In the genomic region with DNA sequence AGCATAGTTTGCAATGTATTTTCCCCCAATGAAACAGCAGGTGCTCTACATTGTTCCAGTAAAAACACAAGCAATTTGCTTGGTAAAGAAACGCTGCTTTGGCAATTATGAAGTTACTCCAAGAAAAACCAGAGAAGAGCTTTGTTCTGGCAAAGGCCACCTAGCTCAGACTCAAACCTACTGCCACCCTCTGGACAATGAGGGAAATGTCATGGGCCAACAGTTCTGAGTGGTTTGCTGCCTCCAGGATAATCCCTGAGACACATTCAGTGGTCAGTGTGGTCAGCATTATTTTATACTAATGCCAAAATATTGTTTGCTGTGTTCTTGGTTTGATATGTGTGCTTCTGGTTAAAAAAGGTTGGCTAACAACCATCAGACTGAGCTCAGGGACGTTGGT, we compare ENCODE assay signal across 8 mouse cellular contexts. TPM values are rescaled to one million over a fixed set of nuclear protein-coding genes. Genes with fewer than 3 reads are reported as not detected.
A peak's percentile ranks its signal among the peaks of the same experiment; 100 is the strongest.
DNase-seq lines count a peak whose midpoint lies in the region; ATAC-seq and TF ChIP-seq lines count a peak whose summit lies in the region.

No protein-coding gene starts in this region.

- no peak overlapping the region for H3K27ac ChIP-seq in heart, adult 2 months
- H3K27ac ChIP-seq in stomach, postnatal 0 days (replicated peaks): no peak overlapping the region

- 46% methylated on average over 2 of the region's 2 CpGs for WGBS in heart, adult 2 months
- WGBS in stomach, postnatal 0 days: 44% methylated on average over 2 of the region's 2 CpGs

- H3K27me3 ChIP-seq in heart, adult 2 months (ENCODE audit: control insufficient read depth, insufficient read depth, low read length): no peaks in the 10 kb centered on the region
- H3K27me3 ChIP-seq in stomach, postnatal 0 days (ENCODE audit: control insufficient read depth, insufficient read depth, low read length): no peaks in the 10 kb centered on the region

- no peak overlapping the region for H3K9ac ChIP-seq in heart, adult 2 months (ENCODE audit: low read depth, low read length)
- no peak overlapping the region for H3K9ac ChIP-seq in stomach, postnatal 0 days (ENCODE audit: low read length)

- TF ChIP-seq CTCF in heart, adult 2 months (IDR thresholded peaks at IDR 0.05): peak; percentile 82
- TF ChIP-seq CTCF in stomach, postnatal 0 days (IDR thresholded peaks at IDR 0.05; ENCODE audit: low read depth): peak; percentile 84

- peak; percentile 27 for DNase-seq in heart, adult 2 months
- no peak for DNase-seq in heart, adult 11 months
- peak; percentile 49 for DNase-seq in A20 (ENCODE audit: low read depth, low spot score)
- peak; percentile 22 to 31 for DNase-seq in adrenal gland, adult 18-20 months (ENCODE audit: low spot score in 2 of 2)
- DNase-seq in embryo, embryonic 9.5 days (ENCODE audit: extremely low spot score): peak; percentile 12
- peak; percentile 61 for DNase-seq in kidney, postnatal 14 days
- DNase-seq in lung, postnatal 25 days (ENCODE audit: low spot score): peak; percentile 57
- DNase-seq in stomach, postnatal 0 days (ENCODE audit: low spot score): peak; percentile 50

- H3K79me2 ChIP-seq in heart, adult 2 months (replicated peaks; ENCODE audit: control insufficient read depth, insufficient read depth, low read length): no peaks in the 10 kb centered on the region

- TF ChIP-seq POLR2A in heart, adult 2 months (IDR thresholded peaks at IDR 0.05; ENCODE audit: insufficient read depth, low read depth, low read length): no peak

- H3K9me3 ChIP-seq in stomach, postnatal 0 days (ENCODE audit: control insufficient read depth, low read length): no peaks in the 10 kb centered on the region

- no peak for TF ChIP-seq EP300 in heart, adult 2 months (IDR thresholded peaks at IDR 0.05; ENCODE audit: insufficient read depth, low read depth, low read length)
- TF ChIP-seq EP300 in stomach, postnatal 0 days (optimal IDR thresholded peaks at IDR 0.05): no peak

- no peak overlapping the region for H3K4me2 ChIP-seq in stomach, postnatal 0 days (replicated peaks; ENCODE audit: low read depth)

- ATAC-seq in stomach, postnatal 0 days (ENCODE audit: low FRiP score, low TSS enrichment): 0 out of 2 replicates have a peak, but pooled peaks have one; percentile 54

- intact Hi-C loops in heart, adult 2 months (cut with DNase I): loop anchor here (2.0 kb wide), 1 partner anchor 54 kb away; no protein-coding TSS in a partner anchor

- no peaks in the 10 kb centered on the region for H3K36me3 ChIP-seq in heart, adult 2 months (ENCODE audit: control insufficient read depth, insufficient read depth, low read length)
- H3K36me3 ChIP-seq in stomach, postnatal 0 days (ENCODE audit: control insufficient read depth, insufficient read depth, low read length): no peaks in the 10 kb centered on the region

- H3K4me3 ChIP-seq in heart, adult 2 months: no peak overlapping the region
- no peak overlapping the region for H3K4me3 ChIP-seq in stomach, postnatal 0 days (ENCODE audit: low read depth, low read length)

- H3K4me1 ChIP-seq in heart, adult 2 months (ENCODE audit: control insufficient read depth, insufficient read depth, low read length): no peaks in the 10 kb centered on the region
- no peaks in the 10 kb centered on the region for H3K4me1 ChIP-seq in stomach, postnatal 0 days (replicated peaks; ENCODE audit: control insufficient read depth, insufficient read depth)

RNA-seq across cellular contexts. Expression of gene Car13, which starts 25.6 kb away (rescaled TPM):
- total RNA-seq in heart, adult 2 months (2021): under 1 TPM; 0.68 to 0.84 TPM
- polyA plus RNA-seq in heart, adult 2 months (2012; rRNA removed): 1.3 and 2.3 TPM in 2 replicates
- 10 to 100 TPM; 11.6 to 15.9 TPM for total RNA-seq in adrenal gland, adult 18-20 months (2021)
- 15.2 and 16.8 TPM in 2 replicates for polyA plus RNA-seq in stomach, postnatal 0 days (2015; fragmentation: Nextera tagmentation; extraction: Ambion mirVana)

RNA-seq across cellular contexts. Expression of gene 1810022K09Rik, which starts 56.0 kb away (rescaled TPM):
- total RNA-seq in heart, adult 2 months (2021): 10 to 100 TPM; 68.2 to 73.0 TPM
- polyA plus RNA-seq in heart, adult 2 months (2012; rRNA removed): 7.6 and 16.8 TPM in 2 replicates
- 100 to 1,000 TPM; 145 to 161 TPM for total RNA-seq in adrenal gland, adult 18-20 months (2021)
- polyA plus RNA-seq in stomach, postnatal 0 days (2015; fragmentation: Nextera tagmentation; extraction: Ambion mirVana): 519 and 522 TPM in 2 replicates

Comparison
In these comparisons a context has a peak if more than half of its experiments do, and no peak if none do; other contexts are left out.
1. RNA of gene Car13, which starts 25.6 kb away (total RNA-seq): 11.6 to 15.9 TPM in adrenal gland, adult 18-20 months; 0.68 to 0.84 TPM in heart, adult 2 months; every median in the first group is over 4 times any median in the second.